Mouse (Mus musculus) intestine, embryonic 15.5 days (tissue): ENCODE results near the gene Luzp2. TPM values are rescaled to one million over a fixed set of nuclear protein-coding genes. Genes with fewer than 3 reads are reported as not detected.

ENCODE experiments used
- ATAC-seq: fragments of 200-750 bp; cut with Nextera tagmentation; 2 replicates; pipeline ENCODE4 v1.8.0; 2017; ENCODE audit warnings: moderate TSS enrichment, moderate library complexity
- H3K27ac ChIP-seq: fragments of 300-500 bp; sonication (generic); 2 replicates; pipeline ENCODE4 v1.5.1; 2015; ENCODE audit warnings: mild to moderate bottlenecking, inconsistent platforms
- H3K27me3 ChIP-seq: fragments of 300-500 bp; sonication (generic); replicated peaks from 2 replicates; pipeline ENCODE4 v1.6.1; 2015; ENCODE audit warnings: inconsistent platforms
- H3K36me3 ChIP-seq: fragments of 300-500 bp; sonication (generic); 2 replicates; pipeline ENCODE4 v1.6.1; 2015; ENCODE audit warnings: inconsistent platforms
- H3K4me1 ChIP-seq: fragments of 300-500 bp; sonication (generic); replicated peaks from 2 replicates; pipeline ENCODE4 v1.6.1; 2015; ENCODE audit warnings: inconsistent platforms
- H3K4me2 ChIP-seq: fragments of 300-500 bp; sonication (generic); replicated peaks from 2 replicates; pipeline ENCODE4 v1.6.1; 2015; ENCODE audit warnings: mild to moderate bottlenecking, inconsistent platforms
- H3K4me3 ChIP-seq: fragments of 300-500 bp; sonication (generic); replicated peaks from 2 replicates; pipeline ENCODE4 v1.5.1; 2015; ENCODE audit warnings: inconsistent platforms
- H3K9ac ChIP-seq: fragments of 300-500 bp; sonication (generic); 2 replicates; pipeline ENCODE4 v1.6.1; 2015; ENCODE audit warnings: inconsistent platforms
- H3K9me3 ChIP-seq: fragments of 300-500 bp; sonication (generic); 2 replicates; pipeline ENCODE4 v1.6.1; 2016; ENCODE audit warnings: inconsistent platforms
- WGBS: fragments of 180-500 bp; shearing (Covaris S2); methylation state at CpG from one replicate; pipeline ENCODE4 v1.1.7; 2015; 5-methylcytosine and 5-hydroxymethylcytosine counted together
- polyA plus RNA-seq: library from polyadenylated mRNA; unstranded; fragments of >200 nt; fragmentation: Nextera tagmentation; extraction: Ambion mirVana; gene quantifications from 2 replicates; pipeline ENCODE4 v1.2.1, GENCODE M21; 2015

Gene Luzp2
- 0.54 and 0.90 TPM in 2 replicates for polyA plus RNA-seq

- ATAC-seq: peak; percentile 78
- Histone ChIP-seq H3K4me1 (no peaks in the 10 kb centered on the region; the same call in 1 of the 2 replicates), H3K9ac (peak within 1 kb of the TSS; percentile 23; the same call in 1 of the 2 replicates), H3K4me3 (peak within 1 kb of the TSS; percentile 35), H3K27ac (no peak within 1 kb of the TSS), H3K4me2 (peak within 1 kb of the TSS; percentile 78), H3K27me3 (peaks cover 12% of the 10 kb centered on the region), H3K9me3 (no peaks in the 10 kb centered on the region), H3K36me3 (no peaks in the 10 kb centered on the region)
- WGBS: 3% methylated on average over 22 of the region's 22 CpGs
These were observed at the start of gene Luzp2 for GRCm38 (mm10) chr7:54835372-54835851. TSS of gene Luzp2 (plus strand) at chr7:54835498.

DNA sequence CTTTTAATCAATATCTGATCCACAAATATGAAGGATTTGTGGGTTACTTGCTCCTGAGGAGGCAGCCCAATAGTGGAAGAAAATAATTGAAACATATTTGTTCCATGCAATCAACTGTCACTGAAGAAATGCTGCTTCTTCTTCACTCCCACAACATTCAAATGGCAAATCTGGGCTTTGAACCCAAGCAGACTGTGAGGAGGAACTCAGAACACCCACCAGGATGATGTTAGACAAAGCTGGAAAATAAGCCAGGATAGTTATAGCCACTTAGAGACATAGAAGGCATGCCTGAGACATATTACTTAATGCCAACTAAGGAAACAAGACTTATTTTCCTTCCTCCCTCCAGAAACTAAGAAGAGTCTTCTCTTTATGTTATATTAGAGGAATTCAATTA lies 47.8 kb upstream of the Luzp2 start:
- H3K27me3 ChIP-seq: no peaks in the 10 kb centered on the region
- no peaks in the 10 kb centered on the region for H3K4me1 ChIP-seq
- H3K4me2 ChIP-seq: no peak overlapping the region
- no peak overlapping the region for H3K9ac ChIP-seq
- H3K4me3 ChIP-seq: no peak overlapping the region
- no peaks in the 10 kb centered on the region for H3K36me3 ChIP-seq
- H3K27ac ChIP-seq: no peak overlapping the region
- no peak for ATAC-seq
- H3K9me3 ChIP-seq: no peaks in the 10 kb centered on the region

DNA sequence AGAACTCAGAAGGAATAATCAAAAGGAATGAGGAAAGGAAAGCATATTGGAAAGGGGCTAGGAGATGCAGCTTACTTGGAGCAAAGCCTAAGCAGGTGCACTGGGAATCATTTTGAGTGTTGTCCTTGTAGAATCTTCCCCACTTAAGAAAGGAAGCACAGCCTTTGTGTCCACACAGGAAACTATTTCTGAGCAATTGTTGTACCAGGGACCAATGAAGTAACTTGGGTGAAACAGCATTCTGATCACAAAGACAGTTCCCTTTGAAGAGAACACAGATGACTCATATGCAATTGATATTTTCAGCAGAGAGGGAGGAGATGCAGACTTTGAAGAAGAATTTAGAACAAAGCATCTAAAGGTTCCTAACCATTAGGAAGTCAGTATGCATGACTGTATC lies 16.7 kb upstream of the Luzp2 start:
- Histone ChIP-seq H3K4me1 (no peaks in the 10 kb centered on the region), H3K4me3 (no peak overlapping the region), H3K9me3 (no peaks in the 10 kb centered on the region), H3K9ac (no peak overlapping the region), H3K4me2 (no peak overlapping the region), H3K27me3 (no peaks in the 10 kb centered on the region), H3K27ac (no peak overlapping the region), H3K36me3 (no peaks in the 10 kb centered on the region)
- ATAC-seq: no peak

- H3K9me3 ChIP-seq: no peaks in the 10 kb centered on the region
- H3K4me2 ChIP-seq: no peak overlapping the region
- no peak overlapping the region for H3K27ac ChIP-seq
- H3K4me1 ChIP-seq: no peaks in the 10 kb centered on the region
- no peak overlapping the region for H3K9ac ChIP-seq
- WGBS: 74% methylated on average over 3 of the region's 3 CpGs
- no peak for ATAC-seq
- no peak overlapping the region for H3K4me3 ChIP-seq
- H3K27me3 ChIP-seq: no peaks in the 10 kb centered on the region
- H3K36me3 ChIP-seq: no peaks in the 10 kb centered on the region
These were observed 6.5 kb upstream of the Luzp2 start for GRCm38 (mm10) chr7:54828751-54829150.

- Histone ChIP-seq H3K9ac (no peak overlapping the region), H3K27me3 (peaks cover 12% of the 10 kb centered on the region), H3K4me2 (peak overlapping the region; percentile 78), H3K9me3 (no peaks in the 10 kb centered on the region), H3K27ac (no peak overlapping the region), H3K4me1 (no peaks in the 10 kb centered on the region; the same call in 1 of the 2 replicates), H3K36me3 (no peaks in the 10 kb centered on the region), H3K4me3 (peak overlapping the region; percentile 35)
- peak; percentile 61 for ATAC-seq
- 8% methylated on average over 13 of the region's 13 CpGs for WGBS
These were observed 634 bp downstream of the Luzp2 start for GRCm38 (mm10) chr7:54835911-54836352.

- WGBS: 66% methylated on average over 5 of the region's 5 CpGs
- no peak for ATAC-seq
- no peak overlapping the region for H3K4me3 ChIP-seq
- peak overlapping the region; percentile 78; the same call in 1 of the 2 replicates for H3K4me2 ChIP-seq
- no peak overlapping the region for H3K27ac ChIP-seq
- H3K27me3 ChIP-seq: peaks cover 12% of the 10 kb centered on the region
- no peaks in the 10 kb centered on the region; the same call in 1 of the 2 replicates for H3K4me1 ChIP-seq
- no peaks in the 10 kb centered on the region for H3K9me3 ChIP-seq
- no peaks in the 10 kb centered on the region for H3K36me3 ChIP-seq
- H3K9ac ChIP-seq: no peak overlapping the region
These were observed 1.1 kb downstream of the Luzp2 start for GRCm38 (mm10) chr7:54836437-54836836.

- Histone ChIP-seq H3K4me2 (no peak overlapping the region), H3K4me1 (no peaks in the 10 kb centered on the region), H3K9ac (no peak overlapping the region), H3K4me3 (no peak overlapping the region), H3K27me3 (no peaks in the 10 kb centered on the region), H3K27ac (no peak overlapping the region), H3K9me3 (no peaks in the 10 kb centered on the region), H3K36me3 (no peaks in the 10 kb centered on the region)
- 86% methylated on average over 4 of the region's 4 CpGs for WGBS
- no peak for ATAC-seq
These were observed 7.6 kb downstream of the Luzp2 start for GRCm38 (mm10) chr7:54842807-54843335.

GRCm38 (mm10) chr7:54845875-54846691 lies 10.8 kb downstream of the Luzp2 start:
- Histone ChIP-seq H3K4me1 (no peaks in the 10 kb centered on the region), H3K4me2 (no peak overlapping the region), H3K27me3 (no peaks in the 10 kb centered on the region), H3K27ac (no peak overlapping the region), H3K9ac (no peak overlapping the region), H3K9me3 (no peaks in the 10 kb centered on the region), H3K36me3 (no peaks in the 10 kb centered on the region), H3K4me3 (no peak overlapping the region)
- no peak for ATAC-seq
- WGBS: 86% methylated on average over 8 of the region's 8 CpGs

GRCm38 (mm10) chr7:54846692-54847020 lies 11.4 kb downstream of the Luzp2 start:
- H3K4me3 ChIP-seq: no peak overlapping the region
- no peak overlapping the region for H3K27ac ChIP-seq
- ATAC-seq: no peak

DNA sequence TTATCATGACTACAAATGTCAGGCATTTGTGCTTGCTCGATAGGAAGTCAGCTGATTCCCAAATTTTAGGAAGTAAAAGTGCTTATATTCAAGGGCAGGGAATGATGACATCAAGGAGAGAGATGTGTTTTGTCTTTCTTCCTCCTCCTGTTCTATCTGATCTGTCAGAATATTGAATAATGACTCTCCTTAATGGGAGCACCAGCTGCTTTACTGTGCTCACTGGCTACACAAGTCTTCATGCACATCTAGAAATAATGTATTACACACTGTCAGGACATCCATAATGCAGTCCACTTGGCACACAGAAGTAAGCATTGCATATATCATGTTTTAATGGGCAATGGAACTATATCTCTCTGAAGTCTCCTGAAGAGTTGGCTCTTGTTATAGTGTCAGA lies 17.6 kb downstream of the Luzp2 start:
- H3K9ac ChIP-seq: no peak overlapping the region
- H3K9me3 ChIP-seq: no peaks in the 10 kb centered on the region
- no peak overlapping the region for H3K27ac ChIP-seq
- H3K36me3 ChIP-seq: no peaks in the 10 kb centered on the region
- H3K4me3 ChIP-seq: no peak overlapping the region
- no peaks in the 10 kb centered on the region for H3K27me3 ChIP-seq
- no peak for ATAC-seq
- H3K4me2 ChIP-seq: no peak overlapping the region
- no peaks in the 10 kb centered on the region for H3K4me1 ChIP-seq
- WGBS: 33% methylated on average over 1 of the region's 1 CpGs

More at GRCm38 (mm10) chr7:54846692-54847020, 11.4 kb downstream of the Luzp2 start:
- no peaks in the 10 kb centered on the region for H3K9me3 ChIP-seq
- 93% methylated on average over 2 of the region's 2 CpGs for WGBS
- H3K36me3 ChIP-seq: no peaks in the 10 kb centered on the region
- no peak overlapping the region for H3K9ac ChIP-seq
- no peak overlapping the region for H3K4me2 ChIP-seq
- no peaks in the 10 kb centered on the region for H3K27me3 ChIP-seq
- no peaks in the 10 kb centered on the region for H3K4me1 ChIP-seq

DNA sequence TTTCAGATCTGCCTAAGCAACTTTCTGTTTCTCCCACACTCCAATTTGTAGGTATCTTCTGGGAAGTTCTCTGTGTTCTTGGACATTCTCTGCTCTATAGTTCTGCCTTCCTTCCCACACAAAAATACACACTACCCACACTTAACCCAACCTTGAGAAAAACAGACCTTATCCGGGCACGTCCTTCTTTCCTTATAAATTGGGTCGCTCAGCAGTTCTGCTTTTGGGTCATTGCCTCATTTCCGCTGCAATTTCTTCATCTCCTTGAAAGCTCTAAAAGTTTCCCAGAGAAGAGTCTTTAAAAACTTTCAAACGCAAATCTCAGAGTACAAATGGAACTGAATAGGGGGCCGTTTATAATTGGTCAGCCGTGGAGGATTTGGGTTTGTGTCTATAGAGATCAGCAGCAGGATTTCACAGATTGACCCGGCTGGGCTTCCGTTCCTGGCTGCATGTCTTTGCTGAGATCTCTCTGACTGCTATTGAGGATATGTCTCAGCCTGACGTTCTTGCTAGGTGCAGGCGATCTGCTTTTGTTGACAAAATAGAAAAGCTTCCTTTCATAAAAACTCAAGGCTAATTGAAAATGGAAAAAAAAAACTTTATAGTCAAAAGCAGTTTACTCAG lies 26.0 kb downstream of the Luzp2 start:
- Histone ChIP-seq H3K4me1 (no peaks in the 10 kb centered on the region), H3K9ac (no peak overlapping the region), H3K9me3 (no peaks in the 10 kb centered on the region), H3K27me3 (no peaks in the 10 kb centered on the region), H3K4me3 (no peak overlapping the region), H3K27ac (no peak overlapping the region), H3K4me2 (no peak overlapping the region), H3K36me3 (no peaks in the 10 kb centered on the region)
- no peak for ATAC-seq
- 82% methylated on average over 11 of the region's 11 CpGs for WGBS

DNA sequence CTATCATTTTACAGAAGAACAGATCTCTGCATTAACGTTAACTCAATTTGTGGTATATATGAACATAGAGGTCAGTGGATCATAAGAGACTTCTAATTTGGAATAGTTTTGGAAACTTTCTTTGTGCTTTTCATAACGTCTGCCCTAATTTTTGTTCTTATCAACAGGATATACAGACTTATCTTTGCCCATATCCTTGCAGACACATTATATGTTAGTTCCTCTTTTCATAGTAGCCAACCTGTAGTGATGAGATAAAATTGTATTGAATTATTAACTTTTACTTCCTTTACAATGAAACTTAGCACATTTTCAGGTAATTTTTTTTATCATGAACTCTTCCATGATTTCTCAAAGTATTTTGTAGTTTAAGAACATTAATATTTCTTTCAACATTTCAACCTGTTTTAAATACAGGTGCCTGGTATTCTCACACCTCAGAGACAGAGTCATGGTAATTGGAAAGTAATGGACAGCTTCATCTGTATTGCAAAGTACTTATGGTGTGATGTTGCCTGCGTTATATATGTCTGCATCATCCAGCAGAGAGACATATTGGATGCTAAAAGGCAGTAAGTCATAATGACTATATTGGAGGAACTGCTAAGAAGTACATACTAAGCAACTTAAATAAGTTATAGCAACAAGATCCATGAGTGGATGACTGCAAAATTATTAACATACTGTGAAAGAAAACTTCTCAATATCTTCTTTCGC lies 43.8 kb downstream of the Luzp2 start:
- WGBS: 83% methylated on average over 4 of the region's 4 CpGs
- Histone ChIP-seq H3K9ac (no peak overlapping the region), H3K36me3 (no peaks in the 10 kb centered on the region), H3K4me2 (no peak overlapping the region), H3K27me3 (no peaks in the 10 kb centered on the region), H3K4me1 (no peaks in the 10 kb centered on the region), H3K4me3 (no peak overlapping the region), H3K27ac (no peak overlapping the region), H3K9me3 (no peaks in the 10 kb centered on the region)
- no peak for ATAC-seq
